ENCODE assay signal across 9 mouse cellular contexts in genomic region chr10:53087811-53088210, GRCm38 (mm10).
A peak's percentile ranks its signal among the peaks of the same experiment; 100 is the strongest.
DNase-seq lines count a peak whose midpoint lies in the region; TF ChIP-seq lines count a peak whose summit lies in the region.
"Had no signal": no experiment of that assay in that cellular context is flagged by ENCODE, and none has a peak within 500 bp of the region (broad histone marks: within the 10 kb centered on the region; RNA-seq: fewer than 3 reads in every experiment).

No protein-coding gene starts in this region.

- DNase-seq in cerebellum, adult 2 months, result no peak
- DNase-seq in cerebellum, adult 8-10 months, result no peak
- DNase-seq in kidney, adult 2 months, result peak; percentile 18
- DNase-seq in kidney, adult 18-20 months, result no peak
- DNase-seq in A20 (ENCODE audit: low read depth, low spot score), result peak; percentile 21
- peak; percentile 24 for DNase-seq in forelimb bud, embryonic 11.5 days (ENCODE audit: low read depth, low spot score)
- DNase-seq in natural killer cell, adult 2 months (ENCODE audit: low spot score in 2 of 2), result no peak
- DNase-seq in thymus, postnatal 0 days (ENCODE audit: low spot score), result no peak

- TF ChIP-seq CTCF in cerebellum, adult 2 months (IDR thresholded peaks at IDR 0.05; ENCODE audit: borderline replicate concordance, insufficient read depth, low read depth, low read length), result 0 out of 2 replicates have a peak, but pooled peaks have one; percentile 7
- no peak for TF ChIP-seq CTCF in kidney, adult 2 months (conservative IDR thresholded peaks at IDR 0.05; ENCODE audit: insufficient read depth, insufficient read length, low read depth, low read length)

- no peaks in the 10 kb centered on the region for H3K27me3 ChIP-seq in cerebellum, adult 2 months (ENCODE audit: control insufficient read depth, insufficient read depth, low read length)
- no peaks in the 10 kb centered on the region for H3K27me3 ChIP-seq in kidney, adult 2 months (replicated peaks; ENCODE audit: control insufficient read depth, insufficient read depth, low read length)
- H3K27me3 ChIP-seq: megakaryocyte, embryonic 14.5 days had no signal

- H3K4me3 ChIP-seq in cerebellum, adult 2 months (replicated peaks; ENCODE audit: insufficient read depth, low read depth, low read length), result no peak overlapping the region
- H3K4me3 ChIP-seq in kidney, adult 2 months (ENCODE audit: insufficient read depth, low read depth, low read length), result no peak overlapping the region
- H3K4me3 ChIP-seq: megakaryocyte, embryonic 14.5 days had no signal

- WGBS in cerebellum, adult 2 months, result 74% methylated on average over 1 of the region's 1 CpGs
- 68% methylated on average over 1 of the region's 1 CpGs for WGBS in kidney, adult 2 months

- TF ChIP-seq POLR2A in cerebellum, adult 2 months (IDR thresholded peaks at IDR 0.05; ENCODE audit: borderline replicate concordance, insufficient read depth, low read length), result no peak
- TF ChIP-seq POLR2A in kidney, adult 2 months (IDR thresholded peaks at IDR 0.05; ENCODE audit: low read depth, low read length), result no peak

- no peak overlapping the region for H3K27ac ChIP-seq in cerebellum, adult 2 months (ENCODE audit: insufficient read depth, low read length)
- no peak overlapping the region for H3K27ac ChIP-seq in kidney, adult 2 months (ENCODE audit: insufficient read depth, low read depth, low read length)

- H3K4me1 ChIP-seq in cerebellum, adult 2 months (ENCODE audit: control insufficient read depth, insufficient read depth, low read length), result no peaks in the 10 kb centered on the region
- peaks cover 4% of the 10 kb centered on the region; the same call in 1 of the 2 replicates for H3K4me1 ChIP-seq in kidney, adult 2 months (ENCODE audit: control insufficient read depth, insufficient read depth, low read length)
- H3K4me1 ChIP-seq: megakaryocyte, embryonic 14.5 days had no signal

- H3K36me3 ChIP-seq in kidney, adult 2 months (ENCODE audit: control insufficient read depth, insufficient read depth, low read length), result no peaks in the 10 kb centered on the region

Comparison
In these comparisons a context has a peak if more than half of its experiments do, and no peak if none do; other contexts are left out.
1. DNase-seq: peak in kidney, adult 2 months (single experiment), A20 (single experiment) and forelimb bud, embryonic 11.5 days (single experiment); none in cerebellum, adult 2 months (0 of 2), cerebellum, adult 8-10 months (single experiment), kidney, adult 18-20 months (single experiment), natural killer cell, adult 2 months (0 of 2) and thymus, postnatal 0 days (single experiment).